Mouse (Mus musculus): Measurements from ENCODE around the gene Ubac1. TPM values are rescaled to one million over a fixed set of nuclear protein-coding genes. Genes with fewer than 3 reads are reported as not detected.

The Ubac1 gene
- polyA plus RNA-seq, 1 experiment from 2014 or later: 107 TPM

- DNase-seq (ENCODE audit: low spot score): no peak
- Histone ChIP-seq H3K36me3 (ENCODE audit: control insufficient read depth, insufficient read depth, low read length) (no peaks in the 10 kb centered on the region), H3K4me1 (ENCODE audit: control insufficient read depth, insufficient read depth, low read length) (peaks cover 5% of the 10 kb centered on the region), H3K27ac (ENCODE audit: low read depth, low read length) (no peak overlapping the region), H3K4me3 (ENCODE audit: low read depth, low read length) (no peak overlapping the region), H3K4me2 (ENCODE audit: low read length) (no peak overlapping the region), H3K9ac (ENCODE audit: low read length) (no peak overlapping the region), H3K27me3 (replicated peaks; ENCODE audit: control insufficient read depth, insufficient read depth, low read length) (no peaks in the 10 kb centered on the region), H3K9me3 (replicated peaks; ENCODE audit: control insufficient read depth, low read length) (no peaks in the 10 kb centered on the region)
- ATAC-seq: no peak
- 60% methylated on average over 5 of the region's 5 CpGs for WGBS
These were observed 34.9 kb downstream of the Ubac1 start for GRCm38 (mm10) chr2:25986601-25987000.

GRCm38 (mm10) chr2:25983159-25983907 lies 38.2 kb downstream of the Ubac1 start, which contains the start of gene Camsap1:
Gene Camsap1 (minus strand): TSS chr2:25983282.
- Histone ChIP-seq H3K9ac (ENCODE audit: low read length) (peak within 1 kb of the TSS; percentile 99), H3K4me2 (ENCODE audit: low read length) (peak within 1 kb of the TSS; percentile 93), H3K4me3 (ENCODE audit: low read depth, low read length) (peak within 1 kb of the TSS; percentile 94), H3K27me3 (replicated peaks; ENCODE audit: control insufficient read depth, insufficient read depth, low read length) (no peaks in the 10 kb centered on the region), H3K9me3 (replicated peaks; ENCODE audit: control insufficient read depth, low read length) (no peaks in the 10 kb centered on the region), H3K4me1 (ENCODE audit: control insufficient read depth, insufficient read depth, low read length) (peaks cover 27% of the 10 kb centered on the region), H3K27ac (ENCODE audit: low read depth, low read length) (peak within 1 kb of the TSS; percentile 95), H3K36me3 (ENCODE audit: control insufficient read depth, insufficient read depth, low read length) (peaks cover 13% of the 10 kb centered on the region; the same call in 1 of the 2 replicates)
- DNase-seq (ENCODE audit: low spot score) (peak; percentile 100), ATAC-seq (peak; percentile 98)
- under 1% methylated on average over 43 of the region's 64 CpGs for WGBS

DNA sequence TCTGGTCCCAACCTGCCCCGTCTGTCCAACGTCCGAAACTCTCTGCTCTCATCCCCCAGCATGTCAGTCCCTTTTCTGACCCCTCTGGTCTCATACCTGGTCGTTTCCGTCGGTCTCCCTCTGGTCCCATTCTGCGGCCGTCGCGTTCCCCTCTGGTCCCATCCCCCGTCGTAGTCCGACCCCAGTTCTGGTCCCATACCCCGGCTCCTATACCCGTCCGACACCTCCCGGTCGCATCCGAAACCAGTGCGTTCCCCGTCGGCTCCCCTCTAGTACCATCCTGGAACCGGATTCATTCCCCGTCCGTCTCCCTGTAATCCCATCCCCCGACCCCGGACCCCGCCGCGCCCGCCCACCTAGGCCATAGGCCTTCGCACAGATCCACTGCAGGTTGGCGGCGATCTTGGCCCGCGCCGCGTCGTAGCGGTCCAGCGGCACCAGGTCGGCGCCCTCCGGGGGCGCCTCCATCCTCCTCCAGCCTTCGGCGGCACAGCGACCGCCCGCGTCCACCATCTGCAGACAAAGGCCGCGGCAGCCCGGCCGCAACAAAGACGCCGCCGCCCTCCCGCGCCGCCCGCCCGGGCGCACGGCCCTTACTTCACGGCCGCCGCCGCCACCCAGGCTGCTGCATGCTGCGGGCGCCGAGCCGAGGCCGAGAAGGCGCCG lies 39.0 kb downstream of the Ubac1 start:
- Histone ChIP-seq H3K9me3 (replicated peaks; ENCODE audit: control insufficient read depth, low read length) (no peaks in the 10 kb centered on the region), H3K9ac (ENCODE audit: low read length) (peak overlapping the region; percentile 99), H3K27me3 (replicated peaks; ENCODE audit: control insufficient read depth, insufficient read depth, low read length) (no peaks in the 10 kb centered on the region), H3K36me3 (ENCODE audit: control insufficient read depth, insufficient read depth, low read length) (peaks cover 13% of the 10 kb centered on the region; the same call in 1 of the 2 replicates), H3K4me3 (ENCODE audit: low read depth, low read length) (peak overlapping the region; percentile 94), H3K4me2 (ENCODE audit: low read length) (peak overlapping the region; percentile 93), H3K4me1 (ENCODE audit: control insufficient read depth, insufficient read depth, low read length) (peaks cover 27% of the 10 kb centered on the region), H3K27ac (ENCODE audit: low read depth, low read length) (peak overlapping the region; percentile 95)
- under 1% methylated on average over 65 of the region's 76 CpGs for WGBS
- ATAC-seq (peak; percentile 16), DNase-seq (ENCODE audit: low spot score) (peak; percentile 17)

- Histone ChIP-seq H3K4me1 (ENCODE audit: control insufficient read depth, insufficient read depth, low read length) (peaks cover 27% of the 10 kb centered on the region), H3K27me3 (replicated peaks; ENCODE audit: control insufficient read depth, insufficient read depth, low read length) (no peaks in the 10 kb centered on the region), H3K9me3 (replicated peaks; ENCODE audit: control insufficient read depth, low read length) (no peaks in the 10 kb centered on the region), H3K9ac (ENCODE audit: low read length) (peak overlapping the region; percentile 99), H3K4me2 (ENCODE audit: low read length) (peak overlapping the region; percentile 93), H3K36me3 (ENCODE audit: control insufficient read depth, insufficient read depth, low read length) (peaks cover 13% of the 10 kb centered on the region; the same call in 1 of the 2 replicates), H3K4me3 (ENCODE audit: low read depth, low read length) (peak overlapping the region; percentile 94), H3K27ac (ENCODE audit: low read depth, low read length) (peak overlapping the region; percentile 95; the same call in 1 of the 2 replicates)
- no peak for ATAC-seq
- WGBS: under 1% methylated on average over 16 of the region's 16 CpGs
- peak; percentile 29 for DNase-seq (ENCODE audit: low spot score)
These were observed 39.5 kb downstream of the Ubac1 start for GRCm38 (mm10) chr2:25982052-25982425.

- ATAC-seq (no peak), DNase-seq (ENCODE audit: low spot score) (no peak)
- Histone ChIP-seq H3K9me3 (replicated peaks; ENCODE audit: control insufficient read depth, low read length) (no peaks in the 10 kb centered on the region), H3K4me3 (ENCODE audit: low read depth, low read length) (no peak overlapping the region), H3K4me2 (ENCODE audit: low read length) (no peak overlapping the region), H3K4me1 (ENCODE audit: control insufficient read depth, insufficient read depth, low read length) (peaks cover 24% of the 10 kb centered on the region), H3K27me3 (replicated peaks; ENCODE audit: control insufficient read depth, insufficient read depth, low read length) (no peaks in the 10 kb centered on the region), H3K36me3 (ENCODE audit: control insufficient read depth, insufficient read depth, low read length) (peaks cover 14% of the 10 kb centered on the region; the same call in 1 of the 2 replicates), H3K9ac (ENCODE audit: low read length) (0 out of 2 replicates have a peak overlapping the region, but pooled peaks have one; percentile 13), H3K27ac (ENCODE audit: low read depth, low read length) (no peak overlapping the region)
- WGBS: 90% methylated on average over 4 of the region's 4 CpGs
These were observed 42.5 kb downstream of the Ubac1 start for GRCm38 (mm10) chr2:25978997-25979396.

GRCm38 (mm10) chr2:25977587-25978239 lies 43.8 kb downstream of the Ubac1 start:
- Histone ChIP-seq H3K4me2 (ENCODE audit: low read length) (no peak overlapping the region), H3K9me3 (replicated peaks; ENCODE audit: control insufficient read depth, low read length) (no peaks in the 10 kb centered on the region), H3K4me1 (ENCODE audit: control insufficient read depth, insufficient read depth, low read length) (peaks cover 23% of the 10 kb centered on the region), H3K27me3 (replicated peaks; ENCODE audit: control insufficient read depth, insufficient read depth, low read length) (no peaks in the 10 kb centered on the region), H3K9ac (ENCODE audit: low read length) (no peak overlapping the region), H3K36me3 (ENCODE audit: control insufficient read depth, insufficient read depth, low read length) (peaks cover 24% of the 10 kb centered on the region), H3K27ac (ENCODE audit: low read depth, low read length) (no peak overlapping the region), H3K4me3 (ENCODE audit: low read depth, low read length) (no peak overlapping the region)
- no peak for DNase-seq (ENCODE audit: low spot score)
- 88% methylated on average over 7 of the region's 7 CpGs for WGBS
- no peak for ATAC-seq

DNA sequence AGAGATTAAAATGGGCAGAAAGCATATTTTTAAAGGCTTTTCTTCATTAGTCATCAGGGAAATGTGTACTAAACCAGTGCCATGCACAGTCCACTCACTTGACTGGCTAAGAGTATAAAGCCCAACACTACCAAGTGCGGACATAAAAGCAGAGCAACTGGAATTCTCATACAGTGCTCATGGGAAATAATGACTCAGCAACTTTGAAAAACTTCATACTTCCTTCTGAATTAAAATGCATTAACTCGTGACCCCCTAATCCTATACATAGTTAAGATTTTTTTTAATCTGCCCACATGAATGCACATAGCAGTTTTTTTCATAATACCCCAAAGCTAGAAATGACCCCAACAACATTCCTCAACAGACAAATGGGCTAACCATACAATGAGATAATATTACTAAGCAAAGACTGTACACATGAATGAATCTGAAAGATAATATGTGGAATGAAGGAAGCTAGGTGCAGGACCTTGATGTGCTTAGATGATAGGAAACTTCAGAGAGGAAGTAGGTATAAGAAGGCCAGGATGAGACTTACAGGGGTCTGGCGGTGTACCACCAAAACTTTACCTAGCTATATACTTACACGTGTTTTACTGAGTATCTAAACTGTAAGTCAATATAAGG lies 46.3 kb downstream of the Ubac1 start:
- WGBS: 87% methylated on average over 4 of the region's 4 CpGs
- ATAC-seq: no peak
- no peak overlapping the region for H3K9ac ChIP-seq (ENCODE audit: low read length)

GRCm38 (mm10) chr2:25970426-25970825 lies 51.1 kb downstream of the Ubac1 start:
- H3K4me2 ChIP-seq (ENCODE audit: low read length): no peak overlapping the region
- peaks cover 22% of the 10 kb centered on the region for H3K36me3 ChIP-seq (ENCODE audit: control insufficient read depth, insufficient read depth, low read length)
- no peak overlapping the region for H3K27ac ChIP-seq (ENCODE audit: low read depth, low read length)
- ATAC-seq (no peak), DNase-seq (ENCODE audit: low spot score) (no peak)
- H3K4me3 ChIP-seq (ENCODE audit: low read depth, low read length): no peak overlapping the region
- 78% methylated on average over 2 of the region's 2 CpGs for WGBS
- no peak overlapping the region for H3K9ac ChIP-seq (ENCODE audit: low read length)
- H3K9me3 ChIP-seq (replicated peaks; ENCODE audit: control insufficient read depth, low read length): no peaks in the 10 kb centered on the region
- no peaks in the 10 kb centered on the region; the same call in 1 of the 2 replicates for H3K4me1 ChIP-seq (ENCODE audit: control insufficient read depth, insufficient read depth, low read length)
- H3K27me3 ChIP-seq (replicated peaks; ENCODE audit: control insufficient read depth, insufficient read depth, low read length): no peaks in the 10 kb centered on the region

More for the DNA sequence above, 46.3 kb downstream of the Ubac1 start:
- peaks cover 26% of the 10 kb centered on the region for H3K36me3 ChIP-seq (ENCODE audit: control insufficient read depth, insufficient read depth, low read length)
- peaks cover 9% of the 10 kb centered on the region for H3K4me1 ChIP-seq (ENCODE audit: control insufficient read depth, insufficient read depth, low read length)
- H3K4me2 ChIP-seq (ENCODE audit: low read length): no peak overlapping the region
- no peaks in the 10 kb centered on the region for H3K9me3 ChIP-seq (replicated peaks; ENCODE audit: control insufficient read depth, low read length)
- DNase-seq (ENCODE audit: low spot score): no peak
- H3K27me3 ChIP-seq (replicated peaks; ENCODE audit: control insufficient read depth, insufficient read depth, low read length): no peaks in the 10 kb centered on the region
- H3K4me3 ChIP-seq (ENCODE audit: low read depth, low read length): no peak overlapping the region
- no peak overlapping the region for H3K27ac ChIP-seq (ENCODE audit: low read depth, low read length)

Measured in forebrain, embryonic 14.5 days (tissue).